Mouse (Mus musculus): ENCODE data around the gene Galnt13. TPM values are rescaled to one million over a fixed set of nuclear protein-coding genes. Genes with fewer than 3 reads are reported as not detected.

The Galnt13 gene
- polyA plus RNA-seq (2011; ENCODE audit: insufficient read depth, insufficient read length, low replicate concordance, missing spikeins) = 0.62 TPM in 1 of 2 replicates, not detected in the other

DNA sequence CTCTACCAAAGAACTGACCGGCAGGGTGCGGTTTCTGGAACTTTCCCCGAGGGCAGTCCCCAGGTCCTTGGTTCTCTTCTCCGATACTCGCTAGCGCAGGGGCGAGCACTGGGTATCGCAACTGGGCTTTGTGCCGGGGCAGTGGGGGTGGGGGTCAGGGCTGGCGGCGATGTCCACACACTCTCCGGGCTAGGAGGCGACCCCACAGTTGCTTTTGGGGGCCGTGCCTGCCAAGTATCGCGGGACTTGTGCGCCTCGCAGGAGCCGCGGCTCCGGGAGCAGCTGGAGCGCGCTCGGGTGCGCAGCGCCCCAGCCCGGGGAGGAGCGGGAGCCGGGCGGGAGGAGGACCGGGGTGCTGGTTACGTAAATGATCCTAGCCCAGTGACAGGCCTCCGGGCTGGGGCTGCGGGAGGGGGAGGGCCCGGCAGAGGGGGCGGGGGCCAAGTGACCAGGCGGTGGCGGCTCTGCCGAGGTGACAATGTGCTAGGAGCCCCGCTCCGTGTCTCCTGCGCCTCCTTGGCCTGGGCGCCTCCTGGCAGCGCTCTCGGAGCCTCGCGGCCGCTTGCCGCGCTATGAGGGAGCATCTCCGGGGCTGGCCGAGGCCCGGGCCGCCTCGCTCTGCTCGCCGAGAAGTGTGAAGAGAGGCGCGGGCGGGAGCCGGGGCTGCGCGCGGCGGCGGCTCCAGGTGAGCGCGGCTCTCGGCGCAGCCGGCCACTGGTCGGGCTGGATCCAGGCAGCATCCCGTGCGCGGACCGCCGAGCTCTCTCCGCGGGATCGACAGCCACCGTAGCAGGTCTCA, at the start of gene Galnt13:
Galnt13 (plus strand) TSS at position 381 of the 799 bp plus-strand sequence.
- Histone ChIP-seq H3K4me3 (replicated peaks; ENCODE audit: control insufficient read depth, low read depth, low read length) (no peak within 1 kb of the TSS), H3K4me1 (ENCODE audit: control insufficient read depth, insufficient read depth, low read length) (no peaks in the 10 kb centered on the region), H3K27ac (ENCODE audit: control insufficient read depth, insufficient read depth, low read depth, low read length, poor library complexity) (no peak within 1 kb of the TSS)
- TF ChIP-seq POLR2A (IDR thresholded peaks at IDR 0.05; ENCODE audit: borderline replicate concordance, control insufficient read depth, low read depth, low read length) = no peak
- no peak for TF ChIP-seq CTCF (IDR thresholded peaks at IDR 0.05; ENCODE audit: control insufficient read depth, insufficient read depth, low read length)
- WGBS = 4% methylated on average over 77 of the region's 81 CpGs

- H3K27ac ChIP-seq (ENCODE audit: control insufficient read depth, insufficient read depth, low read depth, low read length, poor library complexity) = no peak overlapping the region
- 46% methylated on average over 2 of the region's 2 CpGs for WGBS
- TF ChIP-seq POLR2A (IDR thresholded peaks at IDR 0.05; ENCODE audit: borderline replicate concordance, control insufficient read depth, low read depth, low read length) (no peak), CTCF (IDR thresholded peaks at IDR 0.05; ENCODE audit: control insufficient read depth, insufficient read depth, low read length) (no peak)
- H3K4me1 ChIP-seq (ENCODE audit: control insufficient read depth, insufficient read depth, low read length) = no peaks in the 10 kb centered on the region
- H3K4me3 ChIP-seq (replicated peaks; ENCODE audit: control insufficient read depth, low read depth, low read length) = no peak overlapping the region
Observed at GRCm38 (mm10) chr2:54431060-54431459, 5.1 kb upstream of the Galnt13 start.

GRCm38 (mm10) chr2:54435380-54435779, 737 bp upstream of the Galnt13 start:
- WGBS = 57% methylated on average over 10 of the region's 10 CpGs
- H3K4me3 ChIP-seq (replicated peaks; ENCODE audit: control insufficient read depth, low read depth, low read length) = no peak overlapping the region

DNA sequence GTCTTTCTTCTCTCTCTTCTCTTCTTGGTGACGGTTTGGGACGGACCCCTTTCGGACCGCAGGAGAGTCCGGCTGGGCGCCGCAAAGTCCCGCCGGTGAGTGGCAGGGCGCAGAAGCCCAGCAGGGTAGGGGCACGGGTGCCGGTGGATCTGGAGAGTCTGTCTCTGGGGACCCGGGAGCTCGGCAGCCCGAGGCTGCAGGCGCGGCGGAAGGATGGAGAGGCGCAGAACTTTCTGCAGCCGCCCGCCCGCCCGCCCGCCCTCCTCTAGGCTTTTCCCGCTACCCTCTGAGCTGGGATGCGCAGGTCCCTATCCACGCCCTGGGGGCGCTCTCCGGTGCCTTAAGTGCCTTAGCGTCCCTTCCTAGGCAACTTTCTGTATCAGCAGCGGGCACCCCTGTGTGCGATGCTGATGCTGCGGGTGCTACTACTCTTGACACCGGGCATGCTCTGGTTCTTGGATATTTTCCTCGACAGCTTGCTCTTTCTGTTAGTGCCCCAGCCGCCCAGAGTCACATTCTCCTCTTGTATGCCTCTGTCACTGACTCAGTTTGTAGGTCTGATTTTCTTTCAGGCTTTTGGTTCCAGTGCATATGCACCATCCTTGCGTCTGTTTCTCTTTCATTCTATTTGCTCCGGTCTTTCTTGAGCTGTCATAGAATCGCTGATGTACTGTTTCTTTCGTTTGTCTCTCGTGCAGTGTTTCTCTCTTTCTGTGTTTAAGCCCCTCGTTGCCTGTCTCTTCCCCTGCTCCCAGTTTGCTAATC, 801 bp downstream of the Galnt13 start:
- Histone ChIP-seq H3K27ac (ENCODE audit: control insufficient read depth, insufficient read depth, low read depth, low read length, poor library complexity) (no peak overlapping the region), H3K4me1 (ENCODE audit: control insufficient read depth, insufficient read depth, low read length) (no peaks in the 10 kb centered on the region), H3K4me3 (replicated peaks; ENCODE audit: control insufficient read depth, low read depth, low read length) (no peak overlapping the region)
- WGBS = 7% methylated on average over 42 of the region's 42 CpGs
- TF ChIP-seq CTCF (IDR thresholded peaks at IDR 0.05; ENCODE audit: control insufficient read depth, insufficient read depth, low read length) = no peak
- no peak for TF ChIP-seq POLR2A (IDR thresholded peaks at IDR 0.05; ENCODE audit: borderline replicate concordance, control insufficient read depth, low read depth, low read length)

More at GRCm38 (mm10) chr2:54435380-54435779, 737 bp upstream of the Galnt13 start:
- no peaks in the 10 kb centered on the region for H3K4me1 ChIP-seq (ENCODE audit: control insufficient read depth, insufficient read depth, low read length)
- TF ChIP-seq POLR2A (IDR thresholded peaks at IDR 0.05; ENCODE audit: borderline replicate concordance, control insufficient read depth, low read depth, low read length) = no peak
- TF ChIP-seq CTCF (IDR thresholded peaks at IDR 0.05; ENCODE audit: control insufficient read depth, insufficient read depth, low read length) = no peak
- H3K27ac ChIP-seq (ENCODE audit: control insufficient read depth, insufficient read depth, low read depth, low read length, poor library complexity) = no peak overlapping the region

DNA sequence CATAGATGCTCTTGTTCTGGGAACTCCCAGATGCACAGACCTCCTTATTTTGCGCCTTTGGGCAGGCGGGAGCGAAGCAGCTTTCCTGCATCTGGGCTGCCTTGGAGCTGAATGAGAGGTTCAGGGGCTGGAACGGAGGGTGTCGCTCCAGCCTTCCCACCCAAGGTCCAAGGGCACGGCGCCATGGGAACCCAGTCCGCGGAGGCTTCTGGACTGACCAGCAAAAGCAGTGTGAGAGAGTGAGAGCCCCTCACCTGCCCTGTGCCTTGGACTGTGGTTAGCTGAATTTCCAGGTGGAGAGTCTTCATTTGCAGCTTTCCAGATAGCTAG, 1.3 kb downstream of the Galnt13 start:
- TF ChIP-seq CTCF (IDR thresholded peaks at IDR 0.05; ENCODE audit: control insufficient read depth, insufficient read depth, low read length) (no peak), POLR2A (IDR thresholded peaks at IDR 0.05; ENCODE audit: borderline replicate concordance, control insufficient read depth, low read depth, low read length) (no peak)
- Histone ChIP-seq H3K27ac (ENCODE audit: control insufficient read depth, insufficient read depth, low read depth, low read length, poor library complexity) (no peak overlapping the region), H3K4me3 (replicated peaks; ENCODE audit: control insufficient read depth, low read depth, low read length) (no peak overlapping the region), H3K4me1 (ENCODE audit: control insufficient read depth, insufficient read depth, low read length) (no peaks in the 10 kb centered on the region)
- WGBS = 8% methylated on average over 9 of the region's 9 CpGs

DNA sequence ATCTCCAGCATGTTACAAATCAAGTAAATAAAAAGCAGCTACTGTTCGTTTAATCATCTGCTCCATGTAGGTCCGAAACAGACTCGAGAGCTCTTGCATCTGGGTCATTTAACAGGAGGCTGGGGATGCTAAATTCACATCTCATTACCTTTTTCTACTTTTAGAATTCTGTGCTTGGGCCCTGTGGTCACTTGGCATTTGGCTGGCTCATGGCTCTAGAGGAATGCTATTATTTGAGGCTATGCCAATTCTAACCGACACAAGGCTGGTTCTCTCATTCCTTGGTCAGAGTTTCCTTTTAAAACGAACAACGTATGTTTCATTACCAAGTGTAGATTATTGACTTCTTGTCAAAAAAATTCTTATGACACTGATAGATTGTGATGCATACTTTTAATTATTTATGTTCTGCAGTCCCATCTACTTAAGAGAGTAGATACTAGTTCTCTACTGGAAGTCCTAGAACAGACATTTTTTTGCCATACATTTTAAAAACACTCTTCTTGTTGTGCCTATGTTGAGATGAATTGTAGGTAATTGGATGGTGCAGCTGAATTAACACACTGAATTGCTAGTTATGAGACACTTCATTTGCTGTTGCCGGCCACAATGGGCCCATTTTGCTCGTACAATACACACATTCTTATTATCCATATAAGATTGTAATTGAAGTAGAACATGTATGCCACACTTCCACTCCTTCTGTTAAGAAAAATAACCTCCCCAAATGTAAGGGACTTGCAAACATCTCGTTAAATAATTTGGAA, 6.8 kb downstream of the Galnt13 start:
- 70% methylated on average over 9 of the region's 9 CpGs for WGBS
- H3K4me1 ChIP-seq (ENCODE audit: control insufficient read depth, insufficient read depth, low read length) = no peaks in the 10 kb centered on the region
- H3K27ac ChIP-seq (ENCODE audit: control insufficient read depth, insufficient read depth, low read depth, low read length, poor library complexity) = no peak overlapping the region
- no peak overlapping the region for H3K4me3 ChIP-seq (replicated peaks; ENCODE audit: control insufficient read depth, low read depth, low read length)
- TF ChIP-seq POLR2A (IDR thresholded peaks at IDR 0.05; ENCODE audit: borderline replicate concordance, control insufficient read depth, low read depth, low read length) = no peak
- TF ChIP-seq CTCF (IDR thresholded peaks at IDR 0.05; ENCODE audit: control insufficient read depth, insufficient read depth, low read length) = no peak

GRCm38 (mm10) chr2:54483426-54483825, 47.3 kb downstream of the Galnt13 start:
- Histone ChIP-seq H3K4me3 (replicated peaks; ENCODE audit: control insufficient read depth, low read depth, low read length) (no peak overlapping the region), H3K4me1 (ENCODE audit: control insufficient read depth, insufficient read depth, low read length) (no peaks in the 10 kb centered on the region), H3K27ac (ENCODE audit: control insufficient read depth, insufficient read depth, low read depth, low read length, poor library complexity) (no peak overlapping the region)
- 69% methylated on average over 5 of the region's 5 CpGs for WGBS
- TF ChIP-seq CTCF (IDR thresholded peaks at IDR 0.05; ENCODE audit: control insufficient read depth, insufficient read depth, low read length) = no peak
- TF ChIP-seq POLR2A (IDR thresholded peaks at IDR 0.05; ENCODE audit: borderline replicate concordance, control insufficient read depth, low read depth, low read length) = no peak

DNA sequence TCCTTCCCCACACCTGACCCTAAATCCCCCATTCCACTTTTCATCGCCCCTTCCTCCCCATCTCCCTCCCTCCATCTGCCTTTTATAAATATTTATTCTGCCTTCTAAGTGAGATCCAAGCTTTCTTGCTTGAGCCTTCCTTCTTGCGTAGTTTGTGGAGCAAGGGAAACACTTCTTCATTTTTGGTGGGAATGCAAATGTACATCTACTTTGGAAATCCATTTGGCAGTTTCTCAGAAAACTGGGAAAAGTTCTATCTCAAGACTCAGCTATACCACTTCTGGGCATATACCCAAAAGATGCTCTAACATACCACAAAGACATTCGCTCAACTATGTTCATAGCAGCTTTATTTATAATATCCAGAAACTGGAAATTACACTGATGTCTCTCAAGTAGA, 86.9 kb downstream of the Galnt13 start:
- Histone ChIP-seq H3K4me3 (replicated peaks; ENCODE audit: control insufficient read depth, low read depth, low read length) (no peak overlapping the region), H3K4me1 (ENCODE audit: control insufficient read depth, insufficient read depth, low read length) (no peaks in the 10 kb centered on the region), H3K27ac (ENCODE audit: control insufficient read depth, insufficient read depth, low read depth, low read length, poor library complexity) (no peak overlapping the region)
- no peak for TF ChIP-seq POLR2A (IDR thresholded peaks at IDR 0.05; ENCODE audit: borderline replicate concordance, control insufficient read depth, low read depth, low read length)
- TF ChIP-seq CTCF (IDR thresholded peaks at IDR 0.05; ENCODE audit: control insufficient read depth, insufficient read depth, low read length) = no peak
- WGBS = 77% methylated on average over 3 of the region's 3 CpGs
